Mouse (Mus musculus): ENCODE measurements at regions not wholly inside any gene's neighbourhood (a gene's known extent, or its start where the extent isn't known, plus 50 kb on each side); places are given as distances from the start of the nearest gene placed in this dataset.

- no peak for TF ChIP-seq CTCF (IDR thresholded peaks at IDR 0.05; ENCODE audit: control insufficient read depth, insufficient read depth, insufficient read length)
- TF ChIP-seq MAX (IDR thresholded peaks at IDR 0.05) = no peak
- no peak for TF ChIP-seq USF1 (IDR thresholded peaks at IDR 0.05; ENCODE audit: low read depth)
Measured at GRCm38 (mm10) chr11:117417959-117418574, 66.1 kb upstream of the Gm11733 start.

All from C2C12 (cell line).